Mouse (Mus musculus): ENCODE measurements at regions not wholly inside any gene's neighbourhood (a gene's known extent, or its start where the extent isn't known, plus 50 kb on each side); places are given as distances from the start of the nearest gene placed in this dataset.

DNA sequence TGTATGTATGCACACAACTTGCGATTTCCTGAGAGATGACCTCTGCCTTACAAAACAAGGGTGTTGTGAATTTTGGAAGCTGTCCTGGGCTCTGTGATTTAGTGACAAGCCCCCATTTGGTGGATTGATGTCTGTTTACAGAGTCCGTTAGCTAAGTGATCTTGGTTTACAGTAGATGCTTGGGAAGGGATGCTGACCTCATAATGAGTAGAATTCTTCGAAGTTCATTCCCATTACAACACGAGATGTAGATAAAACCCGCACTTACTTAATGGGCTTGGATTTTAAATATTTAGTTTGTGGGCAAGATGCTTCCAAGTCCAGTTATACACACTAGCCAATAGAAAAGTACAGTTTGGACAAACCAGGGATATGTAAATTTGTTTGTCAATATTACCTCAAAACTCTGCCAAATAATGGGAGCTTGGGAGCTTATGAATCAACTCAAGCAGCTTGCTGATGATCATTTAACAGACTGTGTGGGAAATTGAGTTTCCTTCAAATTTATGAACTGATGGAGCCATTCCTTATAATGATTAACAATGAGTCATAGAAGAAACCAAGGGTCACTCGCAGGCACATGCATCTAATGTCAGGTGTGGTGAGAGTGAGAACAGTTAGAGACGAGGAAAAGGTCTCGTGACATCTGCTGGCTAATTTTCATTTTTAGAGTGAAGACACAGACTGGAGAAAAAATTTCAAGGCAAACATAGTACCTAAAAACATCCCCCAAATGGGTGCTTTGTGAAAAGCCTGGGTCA, 187.4 kb upstream of the Gm15217 start:
- H3K4me3 ChIP-seq (ENCODE audit: insufficient read depth, poor library complexity, severe bottlenecking): no peak overlapping the region
- no peak overlapping the region for H3ac ChIP-seq (ENCODE audit: control insufficient read depth, insufficient read length, low read depth)
- H3K79me2 ChIP-seq (ENCODE audit: control insufficient read depth, insufficient read depth): no peaks in the 10 kb centered on the region
- H3K79me3 ChIP-seq (ENCODE audit: low read depth): no peaks in the 10 kb centered on the region
- H3K36me3 ChIP-seq (ENCODE audit: control insufficient read depth, insufficient read depth): no peaks in the 10 kb centered on the region
- H3K27me3 ChIP-seq (ENCODE audit: control insufficient read depth, insufficient read depth, insufficient read length): no peaks in the 10 kb centered on the region
- no peak for TF ChIP-seq CEBPB (IDR thresholded peaks at IDR 0.05; ENCODE audit: low read depth)
- no peak for TF ChIP-seq CTCF (IDR thresholded peaks at IDR 0.05; ENCODE audit: control insufficient read depth, insufficient read depth, insufficient read length)
- TF ChIP-seq MYOD1 (IDR thresholded peaks at IDR 0.05; ENCODE audit: control insufficient read depth, insufficient read length, low read depth): no peak
- no peak for TF ChIP-seq MAX (IDR thresholded peaks at IDR 0.05)
- TF ChIP-seq FOSL1 (IDR thresholded peaks at IDR 0.05; ENCODE audit: insufficient read depth, low read length, poor library complexity, severe bottlenecking): no peak
- no peak for TF ChIP-seq MYOG (IDR thresholded peaks at IDR 0.05; ENCODE audit: control insufficient read depth, extremely low read depth, insufficient read length)
- TF ChIP-seq USF1 (IDR thresholded peaks at IDR 0.05; ENCODE audit: low read depth): no peak

DNA sequence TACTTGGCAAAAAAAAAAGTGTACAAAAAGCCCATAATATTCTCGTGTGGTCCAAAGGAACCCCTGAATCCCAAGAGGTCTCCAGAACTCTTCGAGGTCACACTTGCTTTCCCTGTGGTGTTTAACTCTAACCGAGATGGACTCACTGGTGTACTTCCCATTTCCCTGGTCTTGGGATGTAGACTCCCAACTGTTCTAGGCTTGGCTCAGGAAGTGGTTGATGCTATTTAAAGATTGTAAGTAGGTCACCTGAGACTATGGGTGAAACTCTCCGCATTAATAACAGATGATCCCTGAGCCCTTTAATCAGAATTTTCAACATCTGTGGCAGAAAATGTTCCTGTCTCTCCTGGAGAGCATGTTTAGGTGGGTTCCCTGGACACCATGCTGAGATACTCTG, 185.6 kb upstream of the Gm15217 start:
- Histone ChIP-seq H3K27me3 (ENCODE audit: control insufficient read depth, insufficient read depth, insufficient read length) (no peaks in the 10 kb centered on the region), H3K36me3 (ENCODE audit: control insufficient read depth, insufficient read depth) (no peaks in the 10 kb centered on the region), H3K79me3 (ENCODE audit: low read depth) (no peaks in the 10 kb centered on the region), H3K79me2 (ENCODE audit: control insufficient read depth, insufficient read depth) (no peaks in the 10 kb centered on the region), H3K4me3 (ENCODE audit: insufficient read depth, poor library complexity, severe bottlenecking) (no peak overlapping the region), H3ac (ENCODE audit: control insufficient read depth, insufficient read length, low read depth) (no peak overlapping the region)
- no peak for TF ChIP-seq USF1 (IDR thresholded peaks at IDR 0.05; ENCODE audit: low read depth)
- TF ChIP-seq CTCF (IDR thresholded peaks at IDR 0.05; ENCODE audit: control insufficient read depth, insufficient read depth, insufficient read length): no peak
- TF ChIP-seq MYOD1 (IDR thresholded peaks at IDR 0.05; ENCODE audit: control insufficient read depth, insufficient read length, low read depth): no peak
- no peak for TF ChIP-seq MAX (IDR thresholded peaks at IDR 0.05)
- no peak for TF ChIP-seq MYOG (IDR thresholded peaks at IDR 0.05; ENCODE audit: control insufficient read depth, extremely low read depth, insufficient read length)
- no peak for TF ChIP-seq CEBPB (IDR thresholded peaks at IDR 0.05; ENCODE audit: low read depth)
- no peak for TF ChIP-seq FOSL1 (IDR thresholded peaks at IDR 0.05; ENCODE audit: insufficient read depth, low read length, poor library complexity, severe bottlenecking)

DNA sequence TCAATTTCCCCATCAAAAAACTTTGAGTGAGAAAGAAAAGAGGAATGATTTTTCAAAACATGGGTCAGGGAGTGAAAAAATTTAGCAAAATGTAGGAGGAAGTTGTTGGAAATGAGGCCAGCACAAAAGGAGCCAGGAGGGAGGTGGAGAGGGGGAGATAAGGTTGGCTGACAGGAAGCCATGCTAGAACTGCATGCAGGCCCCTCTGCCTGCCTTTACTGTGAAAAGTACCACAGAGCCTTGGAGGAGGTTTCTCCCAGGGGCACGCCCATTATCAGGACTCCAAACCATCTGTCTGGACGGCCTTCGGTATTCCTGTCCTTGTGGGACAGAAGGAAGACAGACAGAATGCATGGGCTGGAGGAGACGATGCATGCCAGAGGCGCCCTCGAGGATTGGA, 183.3 kb upstream of the Gm15217 start:
- Histone ChIP-seq H3K36me3 (ENCODE audit: control insufficient read depth, insufficient read depth) (no peaks in the 10 kb centered on the region), H3K79me2 (ENCODE audit: control insufficient read depth, insufficient read depth) (no peaks in the 10 kb centered on the region), H3K27me3 (ENCODE audit: control insufficient read depth, insufficient read depth, insufficient read length) (no peaks in the 10 kb centered on the region), H3K79me3 (ENCODE audit: low read depth) (no peaks in the 10 kb centered on the region), H3K4me3 (ENCODE audit: insufficient read depth, poor library complexity, severe bottlenecking) (no peak overlapping the region), H3ac (ENCODE audit: control insufficient read depth, insufficient read length, low read depth) (no peak overlapping the region)
- TF ChIP-seq CEBPB (IDR thresholded peaks at IDR 0.05; ENCODE audit: low read depth) (no peak), CTCF (IDR thresholded peaks at IDR 0.05; ENCODE audit: control insufficient read depth, insufficient read depth, insufficient read length) (no peak), FOSL1 (IDR thresholded peaks at IDR 0.05; ENCODE audit: insufficient read depth, low read length, poor library complexity, severe bottlenecking) (no peak), MYOG (IDR thresholded peaks at IDR 0.05; ENCODE audit: control insufficient read depth, extremely low read depth, insufficient read length) (no peak), MAX (IDR thresholded peaks at IDR 0.05) (no peak), MYOD1 (IDR thresholded peaks at IDR 0.05; ENCODE audit: control insufficient read depth, insufficient read length, low read depth) (no peak), USF1 (IDR thresholded peaks at IDR 0.05; ENCODE audit: low read depth) (no peak)

DNA sequence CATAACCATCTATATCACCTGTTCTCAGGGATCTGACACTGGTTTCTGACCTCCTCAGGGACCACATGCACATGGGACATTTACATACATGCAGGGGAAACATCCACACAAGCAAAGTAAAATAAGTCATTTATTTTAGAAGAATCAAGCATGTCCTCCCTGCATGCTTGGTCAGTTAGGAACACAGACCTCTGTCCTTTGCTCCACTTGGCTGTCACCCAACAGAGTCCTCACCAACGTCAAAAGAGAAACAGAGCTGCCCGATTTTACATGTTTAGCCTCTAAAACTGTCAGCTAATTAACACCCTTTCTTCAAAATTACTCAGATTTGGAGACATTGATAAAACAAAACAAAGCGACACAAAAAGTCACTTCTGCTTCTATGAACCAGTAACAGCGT, 176.4 kb upstream of the Gm15217 start:
- Histone ChIP-seq H3ac (ENCODE audit: control insufficient read depth, insufficient read length, low read depth) (no peak overlapping the region), H3K79me3 (ENCODE audit: low read depth) (no peaks in the 10 kb centered on the region), H3K4me3 (ENCODE audit: insufficient read depth, poor library complexity, severe bottlenecking) (no peak overlapping the region), H3K79me2 (ENCODE audit: control insufficient read depth, insufficient read depth) (no peaks in the 10 kb centered on the region), H3K36me3 (ENCODE audit: control insufficient read depth, insufficient read depth) (no peaks in the 10 kb centered on the region), H3K27me3 (ENCODE audit: control insufficient read depth, insufficient read depth, insufficient read length) (no peaks in the 10 kb centered on the region)
- TF ChIP-seq CTCF (IDR thresholded peaks at IDR 0.05; ENCODE audit: control insufficient read depth, insufficient read depth, insufficient read length): no peak
- TF ChIP-seq MAX (IDR thresholded peaks at IDR 0.05): no peak
- no peak for TF ChIP-seq MYOG (IDR thresholded peaks at IDR 0.05; ENCODE audit: control insufficient read depth, extremely low read depth, insufficient read length)
- no peak for TF ChIP-seq FOSL1 (IDR thresholded peaks at IDR 0.05; ENCODE audit: insufficient read depth, low read length, poor library complexity, severe bottlenecking)
- no peak for TF ChIP-seq CEBPB (IDR thresholded peaks at IDR 0.05; ENCODE audit: low read depth)
- TF ChIP-seq MYOD1 (IDR thresholded peaks at IDR 0.05; ENCODE audit: control insufficient read depth, insufficient read length, low read depth): no peak
- no peak for TF ChIP-seq USF1 (IDR thresholded peaks at IDR 0.05; ENCODE audit: low read depth)

DNA sequence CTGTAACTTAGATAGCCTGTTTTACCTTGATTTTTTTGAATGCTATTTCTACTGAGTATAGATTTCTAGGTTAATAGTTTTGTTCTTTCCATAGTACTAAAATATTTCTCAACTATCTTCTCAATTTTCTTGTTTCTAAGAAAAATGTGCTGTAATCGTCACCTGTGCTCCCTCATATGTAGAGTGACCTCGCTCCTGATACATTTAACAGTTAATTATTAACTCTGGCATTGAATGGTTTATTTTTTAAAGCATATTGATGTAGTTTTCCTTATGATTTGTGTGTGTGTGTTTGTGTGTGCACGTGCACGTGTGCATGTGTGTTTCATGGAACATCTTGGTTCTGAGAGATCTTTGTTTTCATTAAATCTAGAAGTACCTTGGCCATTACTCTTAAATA, 158.7 kb upstream of the Gm15217 start:
- H3K79me3 ChIP-seq (ENCODE audit: low read depth): no peaks in the 10 kb centered on the region
- TF ChIP-seq FOSL1 (IDR thresholded peaks at IDR 0.05; ENCODE audit: insufficient read depth, low read length, poor library complexity, severe bottlenecking): no peak
- no peak for TF ChIP-seq CTCF (IDR thresholded peaks at IDR 0.05; ENCODE audit: control insufficient read depth, insufficient read depth, insufficient read length)
- no peak for TF ChIP-seq CEBPB (IDR thresholded peaks at IDR 0.05; ENCODE audit: low read depth)
- TF ChIP-seq MYOG (IDR thresholded peaks at IDR 0.05; ENCODE audit: control insufficient read depth, extremely low read depth, insufficient read length): no peak
- no peak for TF ChIP-seq MAX (IDR thresholded peaks at IDR 0.05)
- no peak for TF ChIP-seq MYOD1 (IDR thresholded peaks at IDR 0.05; ENCODE audit: control insufficient read depth, insufficient read length, low read depth)
- no peak for TF ChIP-seq USF1 (IDR thresholded peaks at IDR 0.05; ENCODE audit: low read depth)
- H3K27me3 ChIP-seq (ENCODE audit: control insufficient read depth, insufficient read depth, insufficient read length): no peaks in the 10 kb centered on the region
- no peaks in the 10 kb centered on the region for H3K79me2 ChIP-seq (ENCODE audit: control insufficient read depth, insufficient read depth)
- no peaks in the 10 kb centered on the region for H3K36me3 ChIP-seq (ENCODE audit: control insufficient read depth, insufficient read depth)
- no peak overlapping the region for H3K4me3 ChIP-seq (ENCODE audit: insufficient read depth, poor library complexity, severe bottlenecking)
- H3ac ChIP-seq (ENCODE audit: control insufficient read depth, insufficient read length, low read depth): no peak overlapping the region
